Mouse (Mus musculus) stomach, embryonic 15.5 days (tissue): ENCODE measurements around the gene Slc1a7. TPM values are rescaled to one million over a fixed set of nuclear protein-coding genes. Genes with fewer than 3 reads are reported as not detected.

Experiments
- ATAC-seq: fragments of 200-750 bp; cut with Nextera tagmentation; 2 replicates; pipeline ENCODE4 v1.8.0; 2017; ENCODE audit warnings: low read depth, moderate number of reproducible peaks, moderate TSS enrichment; ENCODE audit not compliant: insufficient read depth, low FRiP score
- H3K27ac ChIP-seq: fragments of 300-500 bp; sonication (generic); 2 replicates; pipeline ENCODE4 v1.5.1; 2015; ENCODE audit warnings: mild to moderate bottlenecking, inconsistent platforms
- H3K27me3 ChIP-seq: fragments of 300-500 bp; sonication (generic); replicated peaks from 2 replicates; pipeline ENCODE4 v1.6.1; 2015; ENCODE audit warnings: inconsistent platforms
- H3K36me3 ChIP-seq: fragments of 300-500 bp; sonication (generic); 2 replicates; pipeline ENCODE4 v1.6.1; 2015; ENCODE audit warnings: inconsistent platforms
- H3K4me1 ChIP-seq: fragments of 300-500 bp; sonication (generic); 2 replicates; pipeline ENCODE4 v1.6.1; 2015; ENCODE audit warnings: inconsistent platforms
- H3K4me2 ChIP-seq: fragments of 300-500 bp; sonication (generic); 2 replicates; pipeline ENCODE4 v1.6.1; 2015; ENCODE audit warnings: mild to moderate bottlenecking, inconsistent platforms
- H3K4me3 ChIP-seq: fragments of 300-500 bp; sonication (generic); replicated peaks from 2 replicates; pipeline ENCODE4 v1.5.1; 2015; ENCODE audit warnings: inconsistent platforms
- H3K9ac ChIP-seq: fragments of 300-500 bp; sonication (generic); 2 replicates; pipeline ENCODE4 v1.6.1; 2015; ENCODE audit warnings: inconsistent platforms
- H3K9me3 ChIP-seq: fragments of 300-500 bp; sonication (generic); 2 replicates; pipeline ENCODE4 v1.6.1; 2016; ENCODE audit warnings: inconsistent platforms
- WGBS: fragments of 180-500 bp; shearing (Covaris S2); methylation state at CpG from one replicate; pipeline ENCODE4 v1.1.7; 2015; 5-methylcytosine and 5-hydroxymethylcytosine counted together
- polyA plus RNA-seq: library from polyadenylated mRNA; unstranded; fragments of >200 nt; fragmentation: Nextera tagmentation; extraction: Ambion mirVana; gene quantifications from 2 replicates; pipeline ENCODE4 v1.2.1, GENCODE M21; 2015

The Slc1a7 gene
- polyA plus RNA-seq, 1 experiment from 2014 or later, result 0.08 TPM

DNA sequence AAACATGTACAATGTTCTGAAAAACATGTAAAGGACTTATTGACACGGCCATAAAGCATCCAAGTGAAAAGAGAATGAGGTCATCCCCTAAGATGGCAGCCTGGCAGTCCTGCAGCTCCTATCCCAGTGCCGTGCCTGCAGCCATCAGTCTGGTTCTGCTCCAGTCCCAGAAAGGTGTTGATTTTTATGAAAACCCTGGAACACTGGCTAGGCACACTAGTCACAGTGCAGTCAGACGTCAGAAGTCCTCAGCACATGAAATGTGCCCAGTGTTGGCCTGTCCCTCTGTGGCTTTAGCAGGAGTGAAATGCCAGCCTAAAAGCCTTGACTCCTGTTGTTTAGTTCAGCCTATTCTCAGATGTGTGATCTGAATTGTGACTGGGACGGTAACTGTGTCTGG, 92.6 kb downstream of the Slc1a7 start:
- Histone ChIP-seq H3K9ac (no peak overlapping the region), H3K27me3 (no peaks in the 10 kb centered on the region), H3K9me3 (no peaks in the 10 kb centered on the region), H3K4me1 (no peaks in the 10 kb centered on the region), H3K27ac (no peak overlapping the region), H3K36me3 (peaks cover 14% of the 10 kb centered on the region), H3K4me3 (no peak overlapping the region), H3K4me2 (no peak overlapping the region)
- ATAC-seq, result no peak
- whole genome bisulfite sequencing, result 86% methylated on average over 4 of the region's 4 CpGs

DNA sequence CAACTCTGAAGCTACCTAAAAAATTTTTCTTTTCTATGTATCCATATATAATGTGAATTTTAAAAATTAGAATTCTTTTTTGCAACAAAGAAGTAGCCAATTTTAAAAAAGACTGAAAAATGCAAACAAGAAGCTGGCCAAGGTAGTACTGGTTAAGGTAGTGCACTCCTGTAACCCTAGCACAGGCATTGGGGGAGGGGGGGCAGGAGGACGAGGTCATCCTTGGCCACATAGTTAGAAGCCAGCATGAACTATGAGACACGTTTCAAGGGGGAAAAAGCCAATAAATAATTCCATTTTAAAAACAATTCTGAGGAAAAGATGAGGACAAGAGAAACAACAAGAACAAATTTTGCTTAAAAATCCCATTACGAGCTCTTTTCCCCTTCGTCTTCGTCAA, 94.4 kb downstream of the Slc1a7 start:
- Histone ChIP-seq H3K4me3 (no peak overlapping the region), H3K27me3 (no peaks in the 10 kb centered on the region), H3K36me3 (peaks cover 17% of the 10 kb centered on the region), H3K27ac (no peak overlapping the region), H3K9ac (no peak overlapping the region), H3K4me2 (no peak overlapping the region), H3K4me1 (no peaks in the 10 kb centered on the region), H3K9me3 (no peaks in the 10 kb centered on the region)
- 92% methylated on average over 5 of the region's 5 CpGs for WGBS
- ATAC-seq, result no peak

Other genes starting within 250 kb of the Slc1a7 start
- gene Lrp8, start 166.1 kb upstream of the Slc1a7 start, polyA plus RNA-seq, result 3.1 and 3.6 TPM in 2 replicates
- 181 and 193 TPM in 2 replicates for gene Magoh, start 88.6 kb upstream of the Slc1a7 start, polyA plus RNA-seq
- gene 0610037L13Rik, start 78.5 kb upstream of the Slc1a7 start, polyA plus RNA-seq, result 115 and 118 TPM in 2 replicates
- gene Cpt2, start 44.7 kb upstream of the Slc1a7 start, polyA plus RNA-seq, result 58.7 and 62.0 TPM in 2 replicates
- 0.90 and 1.1 TPM in 2 replicates for gene Podn, start 128.1 kb downstream of the Slc1a7 start, polyA plus RNA-seq
- gene Scp2, start 176.7 kb downstream of the Slc1a7 start, polyA plus RNA-seq, result 232 and 240 TPM in 2 replicates
- gene Echdc2, start 197.1 kb downstream of the Slc1a7 start, polyA plus RNA-seq, result 36.2 and 41.2 TPM in 2 replicates
- 0.27 TPM in 2 replicates for gene Zyg11a, start 249.7 kb downstream of the Slc1a7 start, polyA plus RNA-seq